Mouse (Mus musculus) CD4-positive, CD25-positive, alpha-beta regulatory T cell, adult 9 weeks (primary cell): ENCODE data around the gene Cth. TPM values are rescaled to one million over a fixed set of nuclear protein-coding genes. Genes with fewer than 3 reads are reported as not detected.

Experiments used
- polyA plus RNA-seq: library from polyadenylated mRNA; unstranded; fragments of 100-300 nt; shearing (Covaris generic); gene quantifications from one replicate; pipeline ENCODE4 v1.2.1, GENCODE M21; 2017

The Cth gene
- polyA plus RNA-seq = not detected

GRCm38 (mm10) chr3:157924692-157925328, at the start of gene Cth:
Cth (minus strand) TSS chr3:157925077.

GRCm38 (mm10) chr3:157946843-157947358, 22.0 kb upstream of the Cth start, which contains the start of gene Ankrd13c:
Ankrd13c (plus strand) TSS chr3:157947239.

Other genes with a start within 250 kb of the Cth start
- 15.2 TPM for gene Ankrd13c, start 22.2 kb upstream of the Cth start, polyA plus RNA-seq
- gene Srsf11, start 111.6 kb upstream of the Cth start, polyA plus RNA-seq = 187 TPM
- gene Lrrc40, start 111.6 kb upstream of the Cth start, polyA plus RNA-seq = 30.0 TPM